Mouse (Mus musculus): ENCODE results near the gene Atg10. TPM values are rescaled to one million over a fixed set of nuclear protein-coding genes. Genes with fewer than 3 reads are reported as not detected.
"Not testable (repeated sequence)": the region's sequence is repeated elsewhere in the genome, so short reads cannot be mapped to it uniquely, and the experiment has no call there.

Atg10 gene
- 12.8 and 13.0 TPM in 2 replicates for polyA plus RNA-seq (2014; fragmentation: Nextera tagmentation; extraction: Ambion mirVana)

GRCm38 (mm10) chr13:91223587-91224437 lies at the start of gene Atg10:
TSS of gene Atg10 (minus strand) at chr13:91223968.
- DNase-seq (ENCODE audit: low spot score) (peak; percentile 96), ATAC-seq (replicated peaks; ENCODE audit: low FRiP score) (peak; percentile 97)
- H3K4me2 ChIP-seq (ENCODE audit: low read depth, low read length, severe bottlenecking): peak within 1 kb of the TSS; percentile 49
- peak within 1 kb of the TSS; percentile 88 for H3K27ac ChIP-seq (ENCODE audit: low read depth, low read length)
- WGBS: 1% methylated on average over 52 of the region's 55 CpGs
- H3K4me1 ChIP-seq (replicated peaks; ENCODE audit: control insufficient read depth, insufficient read depth, low read length): peaks cover 3% of the 10 kb centered on the region; the same call in 1 of the 2 replicates
- no peaks in the 10 kb centered on the region for H3K36me3 ChIP-seq (ENCODE audit: control insufficient read depth, insufficient read depth, low read length)
- H3K4me3 ChIP-seq (ENCODE audit: low read depth, low read length): peak within 1 kb of the TSS; percentile 66
- H3K27me3 ChIP-seq (ENCODE audit: control insufficient read depth, insufficient read depth, low read length): no peaks in the 10 kb centered on the region
- H3K9me3 ChIP-seq (ENCODE audit: control insufficient read depth, low read length): no peaks in the 10 kb centered on the region
- H3K9ac ChIP-seq (ENCODE audit: low read length): peak within 1 kb of the TSS; percentile 79

GRCm38 (mm10) chr13:91252406-91252805 lies 28.6 kb upstream of the Atg10 start:
- H3K4me3 ChIP-seq (ENCODE audit: low read depth, low read length): no peak overlapping the region
- DNase-seq (ENCODE audit: low spot score): no peak
- H3K4me1 ChIP-seq (replicated peaks; ENCODE audit: control insufficient read depth, insufficient read depth, low read length): no peaks in the 10 kb centered on the region
- H3K36me3 ChIP-seq (ENCODE audit: control insufficient read depth, insufficient read depth, low read length): no peaks in the 10 kb centered on the region
- no peak for ATAC-seq (replicated peaks; ENCODE audit: low FRiP score)
- no peak overlapping the region for H3K27ac ChIP-seq (ENCODE audit: low read depth, low read length)
- WGBS: 89% methylated on average over 3 of the region's 3 CpGs
- H3K27me3 ChIP-seq (ENCODE audit: control insufficient read depth, insufficient read depth, low read length): no peaks in the 10 kb centered on the region
- H3K9ac ChIP-seq (ENCODE audit: low read length): no peak overlapping the region
- H3K4me2 ChIP-seq (ENCODE audit: low read depth, low read length, severe bottlenecking): no peak overlapping the region
- no peaks in the 10 kb centered on the region for H3K9me3 ChIP-seq (ENCODE audit: control insufficient read depth, low read length)

- DNase-seq (ENCODE audit: low spot score) (no peak), ATAC-seq (replicated peaks; ENCODE audit: low FRiP score) (no peak)
- no peak overlapping the region for H3K27ac ChIP-seq (ENCODE audit: low read depth, low read length)
- H3K9me3 ChIP-seq (ENCODE audit: control insufficient read depth, low read length): no peaks in the 10 kb centered on the region
- no peak overlapping the region for H3K4me3 ChIP-seq (ENCODE audit: low read depth, low read length)
- no peaks in the 10 kb centered on the region for H3K36me3 ChIP-seq (ENCODE audit: control insufficient read depth, insufficient read depth, low read length)
- no peaks in the 10 kb centered on the region for H3K27me3 ChIP-seq (ENCODE audit: control insufficient read depth, insufficient read depth, low read length)
- no peak overlapping the region for H3K9ac ChIP-seq (ENCODE audit: low read length)
- WGBS: 61% methylated on average over 1 of the region's 1 CpGs
- H3K4me2 ChIP-seq (ENCODE audit: low read depth, low read length, severe bottlenecking): no peak overlapping the region
- H3K4me1 ChIP-seq (replicated peaks; ENCODE audit: control insufficient read depth, insufficient read depth, low read length): no peaks in the 10 kb centered on the region
Observed at GRCm38 (mm10) chr13:91251636-91252035, 27.9 kb upstream of the Atg10 start.

GRCm38 (mm10) chr13:91250050-91250449 lies 26.3 kb upstream of the Atg10 start:
- ATAC-seq (replicated peaks; ENCODE audit: low FRiP score); H3K9me3 ChIP-seq (ENCODE audit: control insufficient read depth, low read length); H3K9ac ChIP-seq (ENCODE audit: low read length); H3K4me3 ChIP-seq (ENCODE audit: low read depth, low read length); H3K27ac ChIP-seq (ENCODE audit: low read depth, low read length); H3K4me2 ChIP-seq (ENCODE audit: low read depth, low read length, severe bottlenecking); H3K27me3 ChIP-seq (ENCODE audit: control insufficient read depth, insufficient read depth, low read length); H3K4me1 ChIP-seq (replicated peaks; ENCODE audit: control insufficient read depth, insufficient read depth, low read length); DNase-seq (ENCODE audit: low spot score); H3K36me3 ChIP-seq (ENCODE audit: control insufficient read depth, insufficient read depth, low read length): not testable (repeated sequence)
- WGBS: 92% methylated on average over 2 of the region's 2 CpGs

- no peak overlapping the region for H3K9ac ChIP-seq (ENCODE audit: low read length)
- H3K4me3 ChIP-seq (ENCODE audit: low read depth, low read length): no peak overlapping the region
- H3K9me3 ChIP-seq (ENCODE audit: control insufficient read depth, low read length): no peaks in the 10 kb centered on the region
- H3K27ac ChIP-seq (ENCODE audit: low read depth, low read length): no peak overlapping the region
- 74% methylated on average over 2 of the region's 2 CpGs for WGBS
- H3K27me3 ChIP-seq (ENCODE audit: control insufficient read depth, insufficient read depth, low read length): no peaks in the 10 kb centered on the region
- DNase-seq (ENCODE audit: low spot score) (no peak), ATAC-seq (replicated peaks; ENCODE audit: low FRiP score) (no peak)
- H3K4me1 ChIP-seq (replicated peaks; ENCODE audit: control insufficient read depth, insufficient read depth, low read length): no peaks in the 10 kb centered on the region
- no peaks in the 10 kb centered on the region for H3K36me3 ChIP-seq (ENCODE audit: control insufficient read depth, insufficient read depth, low read length)
- no peak overlapping the region for H3K4me2 ChIP-seq (ENCODE audit: low read depth, low read length, severe bottlenecking)
Observed at GRCm38 (mm10) chr13:91246472-91246871, 22.7 kb upstream of the Atg10 start.

GRCm38 (mm10) chr13:91237976-91238375 lies 14.2 kb upstream of the Atg10 start:
- no peaks in the 10 kb centered on the region for H3K27me3 ChIP-seq (ENCODE audit: control insufficient read depth, insufficient read depth, low read length)
- H3K9ac ChIP-seq (ENCODE audit: low read length): no peak overlapping the region
- no peak overlapping the region for H3K4me2 ChIP-seq (ENCODE audit: low read depth, low read length, severe bottlenecking)
- 76% methylated on average over 3 of the region's 3 CpGs for WGBS
- DNase-seq (ENCODE audit: low spot score): no peak
- H3K9me3 ChIP-seq (ENCODE audit: control insufficient read depth, low read length): no peaks in the 10 kb centered on the region
- no peaks in the 10 kb centered on the region for H3K36me3 ChIP-seq (ENCODE audit: control insufficient read depth, insufficient read depth, low read length)
- no peak overlapping the region for H3K4me3 ChIP-seq (ENCODE audit: low read depth, low read length)
- no peaks in the 10 kb centered on the region for H3K4me1 ChIP-seq (replicated peaks; ENCODE audit: control insufficient read depth, insufficient read depth, low read length)
- ATAC-seq (replicated peaks; ENCODE audit: low FRiP score): no peak
- no peak overlapping the region for H3K27ac ChIP-seq (ENCODE audit: low read depth, low read length)

GRCm38 (mm10) chr13:91236884-91237283 lies 13.1 kb upstream of the Atg10 start:
- 82% methylated on average over 2 of the region's 2 CpGs for WGBS
- DNase-seq (ENCODE audit: low spot score): no peak

GRCm38 (mm10) chr13:91224438-91224814 lies 658 bp upstream of the Atg10 start:
- WGBS: 85% methylated on average over 2 of the region's 2 CpGs
- DNase-seq (ENCODE audit: low spot score) (no peak), ATAC-seq (replicated peaks; ENCODE audit: low FRiP score) (no peak; the same call in 1 of the 2 replicates)
- H3K27me3 ChIP-seq (ENCODE audit: control insufficient read depth, insufficient read depth, low read length): no peaks in the 10 kb centered on the region
- H3K4me2 ChIP-seq (ENCODE audit: low read depth, low read length, severe bottlenecking): peak overlapping the region; percentile 49
- peak overlapping the region; percentile 66 for H3K4me3 ChIP-seq (ENCODE audit: low read depth, low read length)
- peak overlapping the region; percentile 79; the same call in 1 of the 2 replicates for H3K9ac ChIP-seq (ENCODE audit: low read length)
- H3K27ac ChIP-seq (ENCODE audit: low read depth, low read length): no peak overlapping the region
- H3K4me1 ChIP-seq (replicated peaks; ENCODE audit: control insufficient read depth, insufficient read depth, low read length): peaks cover 3% of the 10 kb centered on the region; the same call in 1 of the 2 replicates
- no peaks in the 10 kb centered on the region for H3K36me3 ChIP-seq (ENCODE audit: control insufficient read depth, insufficient read depth, low read length)
- H3K9me3 ChIP-seq (ENCODE audit: control insufficient read depth, low read length): no peaks in the 10 kb centered on the region

More at GRCm38 (mm10) chr13:91236884-91237283, 13.1 kb upstream of the Atg10 start:
- H3K4me1 ChIP-seq (replicated peaks; ENCODE audit: control insufficient read depth, insufficient read depth, low read length): no peaks in the 10 kb centered on the region
- no peaks in the 10 kb centered on the region for H3K9me3 ChIP-seq (ENCODE audit: control insufficient read depth, low read length)
- no peaks in the 10 kb centered on the region for H3K27me3 ChIP-seq (ENCODE audit: control insufficient read depth, insufficient read depth, low read length)
- H3K36me3 ChIP-seq (ENCODE audit: control insufficient read depth, insufficient read depth, low read length): no peaks in the 10 kb centered on the region
- no peak overlapping the region for H3K9ac ChIP-seq (ENCODE audit: low read length)
- no peak overlapping the region for H3K4me3 ChIP-seq (ENCODE audit: low read depth, low read length)
- ATAC-seq (replicated peaks; ENCODE audit: low FRiP score): no peak
- no peak overlapping the region for H3K4me2 ChIP-seq (ENCODE audit: low read depth, low read length, severe bottlenecking)
- no peak overlapping the region for H3K27ac ChIP-seq (ENCODE audit: low read depth, low read length)

Data from forebrain, embryonic 11.5 days (tissue).